Mouse (Mus musculus) brain, adult 2 months (tissue): ENCODE measurements around the gene Qsox2.

Experiments used
- DNase-seq: peaks from one replicate; pipeline ENCODE4 v3.0.0; 2011; ENCODE audit warnings: low read depth, low spot score

Gene Qsox2

GRCm38 (mm10) chr2:26166890-26167289 lies 70.4 kb downstream of the Qsox2 start:
- DNase-seq = no peak
